In genomic region chr9:42275027-42275760, GRCm38 (mm10) we compare ENCODE assay signal across 9 mouse cellular contexts. TPM values are rescaled to one million over a fixed set of nuclear protein-coding genes. Genes with fewer than 3 reads are reported as not detected.
DNase-seq lines count a peak whose midpoint lies in the region; ATAC-seq and TF ChIP-seq lines count a peak whose summit lies in the region.
"Had no signal": no experiment of that assay in that cellular context is flagged by ENCODE, and none has a peak within 500 bp of the region (broad histone marks: within the 10 kb centered on the region; RNA-seq: fewer than 3 reads in every experiment).

No protein-coding gene starts in this region.

- no peaks in the 10 kb centered on the region for H3K9me3 ChIP-seq in liver, postnatal 0 days (ENCODE audit: low read length)
- H3K9me3 ChIP-seq in forebrain, embryonic 12.5 days, result no peaks in the 10 kb centered on the region

- H3K4me2 ChIP-seq in liver, postnatal 0 days (ENCODE audit: low read depth, low read length), result no peak overlapping the region
- H3K4me2 ChIP-seq in forebrain, embryonic 12.5 days, result no peak overlapping the region

- no peaks in the 10 kb centered on the region for H3K36me3 ChIP-seq in liver, postnatal 0 days (replicated peaks; ENCODE audit: insufficient read depth, low read length)
- no peaks in the 10 kb centered on the region for H3K36me3 ChIP-seq in forebrain, embryonic 12.5 days (replicated peaks)

- H3K4me3 ChIP-seq in lung, adult 2 months (replicated peaks; ENCODE audit: extremely low read depth, low read depth, low read length), result no peak overlapping the region
- no peak overlapping the region for H3K4me3 ChIP-seq in liver, postnatal 0 days (ENCODE audit: low read depth, low read length)
- no peak overlapping the region for H3K4me3 ChIP-seq in forebrain, embryonic 12.5 days (replicated peaks)

- H3K27me3 ChIP-seq in liver, postnatal 0 days (ENCODE audit: insufficient read depth, low read length), result no peaks in the 10 kb centered on the region
- peaks cover 4% of the 10 kb centered on the region; the same call in 1 of the 2 replicates for H3K27me3 ChIP-seq in forebrain, embryonic 12.5 days

- H3K27ac ChIP-seq in liver, postnatal 0 days (ENCODE audit: low read depth), result peak overlapping the region; percentile 67
- no peak overlapping the region for H3K27ac ChIP-seq in forebrain, embryonic 12.5 days

- TF ChIP-seq CTCF in lung, adult 2 months (IDR thresholded peaks at IDR 0.05; ENCODE audit: insufficient read depth, low read length), result peak; percentile 20; the same call in 1 of the 2 replicates
- TF ChIP-seq CTCF in liver, postnatal 0 days (IDR thresholded peaks at IDR 0.05; ENCODE audit: low read depth), result peak; percentile 61

- peaks cover 2% of the 10 kb centered on the region; the same call in 1 of the 2 replicates for H3K4me1 ChIP-seq in lung, adult 2 months (ENCODE audit: control insufficient read depth, insufficient read depth, low read length)
- H3K4me1 ChIP-seq in liver, postnatal 0 days (ENCODE audit: insufficient read depth), result peaks cover 25% of the 10 kb centered on the region
- no peaks in the 10 kb centered on the region for H3K4me1 ChIP-seq in forebrain, embryonic 12.5 days

- TF ChIP-seq POLR2A in lung, adult 2 months (IDR thresholded peaks at IDR 0.05; ENCODE audit: borderline replicate concordance, extremely low read depth, low read depth, low read length), result no peak

- no peak overlapping the region for H3K9ac ChIP-seq in liver, postnatal 0 days (replicated peaks)
- H3K9ac ChIP-seq in forebrain, embryonic 12.5 days, result no peak overlapping the region

- TF ChIP-seq EP300 in liver, postnatal 0 days (IDR thresholded peaks at IDR 0.05; ENCODE audit: low read depth), result peak; percentile 71

- DNase-seq in embryo, embryonic 10 days (ENCODE audit: low spot score), result peak; percentile 44
- DNase-seq in embryo, embryonic 9.5 days (ENCODE audit: extremely low spot score), result no peak
- no peak for DNase-seq in lung, adult 2 months
- DNase-seq in lung, postnatal 4 days, result no peak
- peak; percentile 18 to 58 for DNase-seq in cerebellum, postnatal 25 days
- peak; percentile 40 for DNase-seq in liver, postnatal 0 days
- no peak for DNase-seq in right cerebral cortex, postnatal 4 days
- DNase-seq: layer of hippocampus, postnatal 36 days had no signal

- WGBS in lung, adult 2 months, result 49% methylated on average over 13 of the region's 13 CpGs
- 41% methylated on average over 13 of the region's 13 CpGs for WGBS in liver, postnatal 0 days (ENCODE audit: insufficient replicate concordance)
- WGBS in forebrain, embryonic 12.5 days, result 65% methylated on average over 13 of the region's 13 CpGs

- ATAC-seq in liver, postnatal 0 days, result peak; percentile 84
- no peak for ATAC-seq in forebrain, embryonic 12.5 days (ENCODE audit: low FRiP score)

RNA-seq across cellular contexts. Expression of gene Sc5d, which starts 11.1 kb away (rescaled TPM):
- 32.9 and 73.6 TPM in 2 replicates for polyA plus RNA-seq in lung, adult 2 months (2012; rRNA removed)
- polyA plus RNA-seq in liver, postnatal 0 days (2015; fragmentation: Nextera tagmentation; extraction: Ambion mirVana), result 146 and 151 TPM in 2 replicates
- polyA plus RNA-seq in forebrain, embryonic 12.5 days (2016; fragmentation: Nextera tagmentation; extraction: Ambion mirVana), result 64.8 and 65.9 TPM in 2 replicates

Comparison
In these comparisons a context has a peak if more than half of its experiments do, and no peak if none do; other contexts are left out.
1. DNase-seq: peak in embryo, embryonic 10 days (single experiment), cerebellum, postnatal 25 days (2 of 2) and liver, postnatal 0 days (single experiment); none in embryo, embryonic 9.5 days (single experiment), lung, adult 2 months (single experiment), lung, postnatal 4 days (0 of 2) and right cerebral cortex, postnatal 4 days (single experiment).